Mouse (Mus musculus) gastrocnemius, adult 2 months (tissue): ENCODE results near the gene S1pr3. TPM values are rescaled to one million over a fixed set of nuclear protein-coding genes. Genes with fewer than 3 reads are reported as not detected.
A peak's percentile ranks its signal among the peaks of the same experiment; 100 is the strongest.

Source experiments
- DNase-seq: peaks from one replicate; pipeline ENCODE4 v3.0.0; 2022
- H3K27ac ChIP-seq: fragments of 200-600 bp; 2 replicates; pipeline ENCODE4 v1.8.1; 2022; ENCODE audit warnings: mild to moderate bottlenecking
- H3K4me3 ChIP-seq: fragments of 200-600 bp; 2 replicates; pipeline ENCODE4 v1.8.1; 2022; ENCODE audit warnings: mild to moderate bottlenecking, moderate library complexity
- CTCF ChIP-seq: fragments of 200-600 bp; IDR thresholded peaks from 2 replicates; pipeline ENCODE4 v1.8.1; 2022; ENCODE audit warnings: antibody characterized with exemption, mild to moderate bottlenecking, moderate library complexity
- intact Hi-C: fragments of 180-260 bp; cut with DNase I; formaldehyde crosslinking; loops from one replicate; pipeline ENCODE4 v1.15.1; 2025
- total RNA-seq, 2 experiments: library from RNA; stranded (reverse); gene quantifications; 2 replicates each; pipeline ENCODE4 v1.2.3; 2021

S1pr3 gene
- total RNA-seq, 2 experiments from 2014 or later = 3.3 to 4.4 TPM

DNA sequence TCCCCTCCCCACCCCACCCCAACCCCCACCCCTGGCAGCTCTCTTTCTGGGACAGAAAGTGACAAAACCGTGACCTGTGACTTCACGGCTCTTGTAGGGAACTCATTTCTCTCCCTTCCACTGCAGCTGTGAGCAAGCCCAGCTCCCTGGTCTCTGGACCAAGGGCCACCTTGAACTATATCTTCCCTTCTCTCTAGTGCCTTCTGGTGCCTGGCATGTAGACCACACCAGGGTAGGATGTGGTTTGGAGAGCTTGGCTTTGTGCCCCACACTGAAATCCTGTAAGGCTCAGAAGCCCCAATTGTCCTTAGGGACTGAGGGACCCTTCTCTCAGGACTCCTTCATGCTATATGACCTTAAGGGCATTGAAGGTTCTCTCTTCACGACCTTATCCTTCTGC lies 24.9 kb downstream of the S1pr3 start:
- Histone ChIP-seq H3K27ac (no peak overlapping the region), H3K4me3 (no peak overlapping the region)
- intact Hi-C loops = no loop called here
- no peak for TF ChIP-seq CTCF
- no peak for DNase-seq

DNA sequence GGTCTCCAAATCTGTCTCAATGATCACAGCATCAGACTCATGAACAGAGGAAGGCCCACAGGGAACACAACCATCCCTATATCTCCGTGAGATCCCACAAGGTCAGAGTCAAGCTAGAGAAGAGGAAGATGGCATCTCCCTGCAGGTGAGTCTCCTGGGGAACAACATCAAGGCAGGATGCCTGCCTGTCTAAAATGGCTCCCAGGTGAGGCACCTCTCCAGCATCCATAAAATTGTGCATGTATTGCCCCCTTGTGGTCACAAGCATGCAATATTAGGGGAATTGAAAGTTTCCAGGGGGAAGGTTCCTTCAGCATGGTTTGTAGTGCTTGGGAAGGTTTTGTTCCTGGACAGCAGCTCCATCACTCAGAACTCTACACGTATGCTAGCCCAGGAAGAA lies 26.0 kb downstream of the S1pr3 start:
- Histone ChIP-seq H3K27ac (no peak overlapping the region), H3K4me3 (no peak overlapping the region)
- TF ChIP-seq CTCF = peak; percentile 36; the same call in 1 of the 2 replicates
- intact Hi-C loops = no loop called here
- DNase-seq = no peak

DNA sequence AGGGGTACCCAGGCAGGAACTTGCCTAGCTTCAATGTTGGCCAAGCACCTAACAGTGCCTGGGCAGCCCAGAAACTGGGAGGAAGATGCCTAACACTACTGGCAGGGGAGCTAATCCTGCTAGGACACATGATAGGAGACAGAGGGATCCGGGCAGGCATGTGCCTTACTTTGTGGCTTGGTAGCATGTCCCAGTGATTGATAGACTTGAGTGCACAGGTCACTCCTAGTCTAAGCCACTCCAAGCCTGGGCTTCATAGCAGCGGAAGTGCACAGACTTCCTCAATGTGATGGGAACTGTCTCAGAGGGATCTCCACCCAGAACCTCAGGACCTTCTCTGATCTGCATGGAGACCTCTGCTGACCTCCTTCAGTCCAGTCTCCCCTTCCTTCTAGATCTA lies 26.7 kb downstream of the S1pr3 start:
- no peak for TF ChIP-seq CTCF
- intact Hi-C loops = no loop called here
- Histone ChIP-seq H3K4me3 (no peak overlapping the region), H3K27ac (no peak overlapping the region)
- no peak for DNase-seq

DNA sequence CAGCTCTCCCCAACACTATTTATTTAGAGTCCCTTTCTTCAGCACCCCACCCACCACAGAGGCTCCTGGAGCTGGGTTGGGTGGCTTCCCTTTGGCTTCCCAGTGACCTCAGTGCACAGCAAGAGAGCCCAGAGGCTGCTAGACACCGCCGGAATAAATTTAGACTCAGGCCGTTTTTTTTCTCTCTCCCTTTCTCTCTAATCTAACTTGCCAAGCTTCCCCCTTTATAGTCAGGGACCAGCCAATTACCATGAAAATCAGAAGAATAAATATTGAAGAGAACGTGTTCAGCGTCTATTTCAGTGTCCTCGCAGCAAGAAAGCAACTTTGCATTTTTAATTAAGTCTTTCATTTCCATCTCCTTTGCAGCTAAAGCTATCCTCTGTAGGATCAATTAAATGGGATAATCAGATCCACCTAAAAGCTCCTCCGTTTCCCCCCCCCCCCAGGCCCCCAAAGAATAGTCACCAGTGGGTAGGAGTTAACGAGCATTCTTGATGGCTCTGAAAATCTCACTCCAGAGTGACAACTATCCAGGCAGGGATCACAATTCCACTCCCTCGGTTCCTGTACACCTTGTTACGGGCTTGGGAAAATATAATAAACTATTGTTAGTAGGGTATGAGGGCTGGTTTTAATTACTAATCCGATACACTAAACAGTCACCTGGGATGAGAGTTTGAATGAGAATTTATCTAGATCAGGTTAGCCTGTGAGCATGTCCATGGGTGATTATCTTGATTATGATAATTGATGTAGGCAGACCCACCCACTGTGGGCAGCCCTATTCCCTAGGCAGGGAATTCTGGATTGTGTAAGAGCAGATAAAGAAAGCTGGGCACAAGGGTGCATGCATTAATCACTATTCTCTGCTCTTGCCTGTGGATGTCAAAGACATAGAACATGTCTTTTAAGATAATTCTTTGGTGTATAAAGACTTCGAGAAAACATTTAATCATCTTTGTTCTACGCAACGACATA lies 29.0 kb downstream of the S1pr3 start:
- Histone ChIP-seq H3K27ac (no peak overlapping the region), H3K4me3 (no peak overlapping the region)
- no peak for DNase-seq
- intact Hi-C loops = no loop called here
- no peak for TF ChIP-seq CTCF

DNA sequence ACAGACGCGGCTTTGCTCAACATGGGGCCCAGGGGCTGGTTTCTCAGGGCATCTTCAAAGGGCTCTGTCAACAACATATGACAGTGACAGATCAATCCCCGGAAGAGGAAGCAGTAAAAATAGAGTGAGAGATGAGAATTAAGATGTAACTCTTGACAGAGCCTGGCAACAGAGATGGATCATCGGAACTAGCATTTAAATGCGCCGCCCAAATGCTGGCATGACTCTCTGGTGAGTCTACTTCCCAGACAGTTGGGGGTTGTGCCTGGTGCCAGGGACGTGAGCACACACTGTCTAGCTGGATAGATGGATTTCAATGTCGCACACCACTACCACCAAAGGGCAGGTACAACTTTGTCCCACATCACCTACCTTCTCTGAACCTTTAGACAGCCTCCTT lies 34.5 kb downstream of the S1pr3 start:
- no peak for TF ChIP-seq CTCF
- H3K4me3 ChIP-seq = no peak overlapping the region
- intact Hi-C loops = no loop called here
- no peak overlapping the region for H3K27ac ChIP-seq
- no peak for DNase-seq

DNA sequence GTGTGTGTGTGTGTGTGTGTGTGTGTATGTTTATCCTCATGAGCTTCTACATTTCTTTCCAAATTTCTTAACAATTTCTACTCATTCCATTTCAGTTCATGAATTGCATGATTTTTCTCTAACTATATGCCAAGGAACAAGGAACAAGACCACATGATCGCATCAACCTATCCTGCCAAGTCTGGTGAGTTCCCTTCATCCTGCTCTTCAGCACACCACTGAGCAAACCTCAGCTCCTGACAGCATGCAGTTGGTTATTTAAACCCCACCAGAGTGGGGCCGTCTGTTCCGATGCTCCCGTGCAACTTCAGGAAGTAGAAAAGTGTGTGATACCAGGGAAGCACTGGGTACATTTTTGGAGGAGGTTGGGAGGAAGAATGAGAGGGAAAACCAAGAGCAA lies 38.1 kb downstream of the S1pr3 start:
- TF ChIP-seq CTCF = no peak
- Histone ChIP-seq H3K27ac (no peak overlapping the region), H3K4me3 (no peak overlapping the region)
- intact Hi-C loops = no loop called here
- DNase-seq = no peak

DNA sequence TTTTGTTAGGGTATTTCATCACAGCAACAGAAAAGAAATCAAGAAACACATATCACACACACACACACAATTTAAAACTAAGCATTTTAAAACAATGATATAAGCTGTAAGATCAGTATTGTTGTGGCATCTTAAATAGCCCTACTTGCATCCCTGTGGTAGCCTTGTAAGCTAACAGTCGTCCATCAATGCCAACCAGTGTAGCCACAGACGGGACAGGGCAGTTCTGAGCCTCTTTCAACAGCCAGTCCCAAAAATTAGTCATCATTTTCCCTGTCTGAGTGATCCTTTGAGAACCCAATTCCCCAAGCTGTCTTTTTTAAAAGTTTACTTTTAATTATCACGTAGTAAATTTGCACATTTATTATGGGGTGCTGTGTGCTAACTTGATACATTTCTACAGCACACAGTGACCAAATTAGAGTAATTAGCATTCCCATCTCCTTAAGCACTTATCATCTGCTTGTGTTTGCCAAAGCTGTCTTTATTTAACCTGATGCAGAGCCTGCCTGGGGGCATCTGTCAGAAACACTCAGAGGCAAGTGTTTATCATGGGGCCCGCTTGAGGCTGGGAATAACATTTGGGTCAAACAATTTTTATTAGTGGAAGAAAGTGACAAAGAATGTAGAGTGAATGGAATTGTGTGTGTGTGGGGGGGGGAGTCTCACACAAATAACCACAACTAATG lies 47.9 kb downstream of the S1pr3 start:
- H3K4me3 ChIP-seq = no peak overlapping the region
- intact Hi-C loops = no loop called here

DNA sequence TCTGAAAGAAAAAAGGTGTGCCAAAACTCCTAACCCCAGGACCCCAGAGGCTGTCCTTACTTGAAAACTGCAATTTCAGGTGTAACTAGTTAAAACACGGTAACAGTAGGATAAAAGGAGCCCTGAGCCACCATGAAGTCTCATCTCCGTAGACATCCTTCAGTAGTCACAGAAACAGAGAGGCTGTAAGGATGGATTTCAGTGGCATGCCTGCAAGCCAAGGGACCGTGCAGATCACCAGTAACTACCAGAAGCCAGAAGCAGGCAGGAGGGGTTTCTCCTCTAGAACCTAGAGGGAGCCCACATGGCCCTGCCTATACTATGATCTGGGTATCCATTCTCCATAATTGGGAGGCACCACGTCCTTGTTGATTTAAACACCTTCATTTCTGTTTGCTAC lies 55.9 kb downstream of the S1pr3 start:
- TF ChIP-seq CTCF = no peak
- Histone ChIP-seq H3K27ac (no peak overlapping the region), H3K4me3 (no peak overlapping the region)
- intact Hi-C loops = no loop called here
- no peak for DNase-seq

More for the DNA sequence above, 47.9 kb downstream of the S1pr3 start:
- no peak for TF ChIP-seq CTCF
- no peak for DNase-seq
- H3K27ac ChIP-seq = no peak overlapping the region

DNA sequence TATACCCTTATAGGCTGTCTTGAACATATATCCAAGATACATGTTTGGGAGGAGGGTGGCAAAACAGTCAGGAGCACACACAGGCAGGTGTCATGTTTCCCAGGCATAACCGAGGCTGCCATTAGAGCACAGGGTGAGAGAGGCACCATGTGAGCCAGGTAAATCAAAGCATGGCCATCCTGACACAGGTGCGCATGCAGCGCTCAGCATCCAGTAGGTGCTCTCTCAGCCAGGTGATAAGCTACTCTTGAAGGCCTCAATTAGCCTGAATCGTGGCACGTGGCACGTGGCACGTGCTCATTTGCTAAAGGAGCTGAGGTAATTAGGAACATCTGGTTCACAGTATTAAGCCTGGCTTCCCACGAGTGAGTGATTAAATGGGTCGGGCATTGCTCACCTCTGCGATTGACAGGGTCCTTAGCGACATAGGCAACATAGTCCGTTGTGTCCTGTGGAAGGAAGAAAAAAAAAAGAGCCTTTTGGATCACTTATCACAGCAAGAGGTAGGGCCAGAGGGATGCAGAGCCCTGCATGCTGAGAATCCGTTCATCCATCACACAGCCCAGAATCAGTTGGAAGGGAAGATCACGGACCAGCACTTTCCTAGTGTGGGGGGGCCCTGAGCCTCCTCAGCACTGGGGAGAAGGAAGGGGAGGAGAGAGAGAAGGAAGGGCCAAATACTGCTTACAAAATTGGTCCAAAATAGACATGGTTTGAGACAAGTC lies 57.8 kb downstream of the S1pr3 start:
- intact Hi-C loops = no loop called here

DNA sequence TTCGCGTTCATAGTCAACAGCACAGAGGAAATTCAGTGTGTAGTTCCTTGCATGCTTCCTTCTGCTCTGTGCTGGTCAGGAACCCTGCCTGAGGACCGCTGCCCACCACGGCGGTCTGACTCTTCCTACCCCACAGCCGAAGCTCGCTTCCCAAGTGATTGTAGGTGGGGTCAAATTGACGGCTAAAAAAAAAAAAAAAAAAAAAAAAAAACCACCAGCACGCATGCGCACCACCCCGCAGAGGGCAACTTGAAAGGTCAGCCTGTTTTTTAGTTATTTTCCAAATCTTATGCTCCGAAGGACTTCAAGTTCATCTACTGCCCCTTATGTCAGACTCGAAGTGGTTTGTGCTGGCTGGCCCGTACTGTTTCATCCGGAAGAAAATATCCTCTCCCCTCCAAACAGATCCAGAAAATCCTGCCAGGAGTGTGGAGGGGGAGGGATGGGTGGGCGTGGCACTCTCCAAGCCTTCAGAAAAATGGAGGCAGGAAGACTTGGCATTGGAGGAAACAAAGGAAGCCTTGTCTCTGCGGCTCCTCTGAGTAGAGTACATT lies 60.3 kb downstream of the S1pr3 start:
- intact Hi-C loops = no loop called here
- TF ChIP-seq CTCF = no peak
- no peak for DNase-seq
- Histone ChIP-seq H3K4me3 (no peak overlapping the region), H3K27ac (no peak overlapping the region)

More for the DNA sequence above, 57.8 kb downstream of the S1pr3 start:
- TF ChIP-seq CTCF = no peak
- Histone ChIP-seq H3K27ac (no peak overlapping the region), H3K4me3 (no peak overlapping the region)
- DNase-seq = no peak

Other genes with a start within 250 kb of the S1pr3 start
- gene Nxnl2, start 237.6 kb upstream of the S1pr3 start, total RNA-seq = under 1 TPM in 1 of 2 experiments, not detected in 1; 0.23 TPM
- gene Shc3, start 160.8 kb downstream of the S1pr3 start, total RNA-seq = 1 to 10 TPM in 1 of 2 experiments, under 1 TPM in 1; 0.59 to 1.4 TPM
- gene Cks2, start 236.6 kb downstream of the S1pr3 start, total RNA-seq = not detected
- 10 to 100 TPM; 11.1 to 11.7 TPM for gene Secisbp2, start 243.1 kb downstream of the S1pr3 start, total RNA-seq